Mouse (Mus musculus) embryonic facial prominence, embryonic 15.5 days (tissue): ENCODE measurements around the gene Krt76. TPM values are rescaled to one million over a fixed set of nuclear protein-coding genes. Genes with fewer than 3 reads are reported as not detected.

Experiments
- ATAC-seq: fragments of 200-750 bp; cut with Nextera tagmentation; 2 replicates; pipeline ENCODE4 v1.8.0; 2017; ENCODE audit warnings: low read depth, moderate TSS enrichment; ENCODE audit not compliant: insufficient number of reproducible peaks, low FRiP score, low TSS enrichment
- H3K27ac ChIP-seq: fragments of 300-500 bp; sonication (generic); replicated peaks from 2 replicates; pipeline ENCODE4 v1.5.1; 2015; ENCODE audit warnings: mild to moderate bottlenecking, inconsistent platforms
- H3K27me3 ChIP-seq: fragments of 300-500 bp; sonication (generic); 2 replicates; pipeline ENCODE4 v1.6.1; 2015; ENCODE audit warnings: inconsistent platforms
- H3K36me3 ChIP-seq: fragments of 300-500 bp; sonication (generic); 2 replicates; pipeline ENCODE4 v1.6.1; 2015; ENCODE audit warnings: mild to moderate bottlenecking, inconsistent platforms
- H3K4me1 ChIP-seq: fragments of 300-500 bp; sonication (generic); 2 replicates; pipeline ENCODE4 v1.6.1; 2015; ENCODE audit warnings: inconsistent platforms
- H3K4me2 ChIP-seq: fragments of 300-500 bp; sonication (generic); replicated peaks from 2 replicates; pipeline ENCODE4 v1.6.1; 2015; ENCODE audit warnings: mild to moderate bottlenecking, inconsistent platforms
- H3K4me3 ChIP-seq: fragments of 300-500 bp; sonication (generic); replicated peaks from 2 replicates; pipeline ENCODE4 v1.5.1; 2015; ENCODE audit warnings: mild to moderate bottlenecking, inconsistent platforms
- H3K9ac ChIP-seq: fragments of 300-500 bp; sonication (generic); 2 replicates; pipeline ENCODE4 v1.6.1; 2015; ENCODE audit warnings: inconsistent platforms
- H3K9me3 ChIP-seq: fragments of 300-500 bp; sonication (generic); replicated peaks from 2 replicates; pipeline ENCODE4 v1.6.1; 2016; ENCODE audit warnings: inconsistent platforms
- WGBS: fragments of 180-500 bp; shearing (Covaris S2); methylation state at CpG from one replicate; pipeline ENCODE4 v1.1.7; 2015; 5-methylcytosine and 5-hydroxymethylcytosine counted together
- polyA plus RNA-seq: library from polyadenylated mRNA; unstranded; fragments of >200 nt; fragmentation: Nextera tagmentation; extraction: Ambion mirVana; gene quantifications from 2 replicates; pipeline ENCODE4 v1.2.1, GENCODE M21; 2015

The Krt76 gene
- polyA plus RNA-seq, 1 experiment from 2014 or later: 0.63 TPM

GRCm38 (mm10) chr15:101859735-101860170 lies 33.0 kb downstream of the Krt76 start:
- Histone ChIP-seq H3K9ac (peak overlapping the region; percentile 26; the same call in 1 of the 2 replicates), H3K36me3 (no peaks in the 10 kb centered on the region), H3K27me3 (peaks cover 32% of the 10 kb centered on the region), H3K4me1 (peaks cover 25% of the 10 kb centered on the region), H3K9me3 (no peaks in the 10 kb centered on the region), H3K4me3 (peak overlapping the region; percentile 44), H3K27ac (peak overlapping the region; percentile 68), H3K4me2 (peak overlapping the region; percentile 84)
- no peak for ATAC-seq
- 0% methylated on average over 33 of the region's 33 CpGs for WGBS

- Histone ChIP-seq H3K4me1 (peaks cover 28% of the 10 kb centered on the region), H3K4me2 (peak overlapping the region; percentile 84), H3K27me3 (peaks cover 33% of the 10 kb centered on the region), H3K27ac (peak overlapping the region; percentile 68), H3K9me3 (no peaks in the 10 kb centered on the region), H3K4me3 (no peak overlapping the region; the same call in 1 of the 2 replicates), H3K9ac (no peak overlapping the region), H3K36me3 (no peaks in the 10 kb centered on the region)
- no peak for ATAC-seq
- WGBS: 10% methylated on average over 11 of the region's 11 CpGs
Measured at GRCm38 (mm10) chr15:101858673-101859425, 33.9 kb downstream of the Krt76 start.

DNA sequence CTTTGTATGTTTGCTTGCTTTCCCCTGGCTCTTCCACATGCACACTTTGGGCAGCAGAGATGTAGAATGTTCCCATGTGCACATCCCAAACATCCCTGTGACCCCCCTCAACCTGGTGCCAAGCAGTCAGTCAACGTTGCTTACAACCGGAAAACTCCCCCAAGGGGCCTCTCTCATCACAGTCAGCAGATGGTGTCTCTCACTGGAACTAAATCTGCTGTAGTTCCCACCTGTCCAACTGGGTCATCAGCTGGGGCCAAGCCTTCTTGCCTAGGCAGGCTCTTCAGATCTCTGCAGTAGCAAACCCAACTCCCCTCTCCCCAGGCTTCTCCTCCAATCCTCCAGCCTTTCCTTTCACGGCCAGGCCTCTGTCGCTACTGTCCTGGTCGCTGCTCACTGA lies 36.0 kb downstream of the Krt76 start:
- no peak for ATAC-seq
- peaks cover 31% of the 10 kb centered on the region for H3K27me3 ChIP-seq

GRCm38 (mm10) chr15:101855732-101856131 lies 37.0 kb downstream of the Krt76 start:
- H3K27ac ChIP-seq: peak overlapping the region; percentile 74
- no peaks in the 10 kb centered on the region for H3K36me3 ChIP-seq
- no peaks in the 10 kb centered on the region for H3K9me3 ChIP-seq
- H3K4me3 ChIP-seq: no peak overlapping the region
- H3K4me1 ChIP-seq: peaks cover 28% of the 10 kb centered on the region
- ATAC-seq: no peak
- no peak overlapping the region for H3K9ac ChIP-seq
- H3K4me2 ChIP-seq: no peak overlapping the region
- peaks cover 22% of the 10 kb centered on the region for H3K27me3 ChIP-seq
- 46% methylated on average over 3 of the region's 3 CpGs for WGBS

More for the DNA sequence above, 36.0 kb downstream of the Krt76 start:
- Histone ChIP-seq H3K4me1 (peaks cover 28% of the 10 kb centered on the region), H3K36me3 (no peaks in the 10 kb centered on the region), H3K27ac (peak overlapping the region; percentile 61), H3K9ac (no peak overlapping the region), H3K4me3 (no peak overlapping the region), H3K9me3 (no peaks in the 10 kb centered on the region), H3K4me2 (no peak overlapping the region)
- 45% methylated on average over 5 of the region's 5 CpGs for WGBS

GRCm38 (mm10) chr15:101854294-101854693 lies 38.4 kb downstream of the Krt76 start:
- Histone ChIP-seq H3K9ac (no peak overlapping the region), H3K27ac (peak overlapping the region; percentile 74), H3K4me1 (peaks cover 22% of the 10 kb centered on the region), H3K36me3 (no peaks in the 10 kb centered on the region), H3K27me3 (peaks cover 10% of the 10 kb centered on the region), H3K9me3 (no peaks in the 10 kb centered on the region), H3K4me2 (no peak overlapping the region), H3K4me3 (no peak overlapping the region)
- 0 out of 2 replicates have a peak, but pooled peaks have one; percentile 26 for ATAC-seq
- WGBS: 4% methylated on average over 5 of the region's 5 CpGs

DNA sequence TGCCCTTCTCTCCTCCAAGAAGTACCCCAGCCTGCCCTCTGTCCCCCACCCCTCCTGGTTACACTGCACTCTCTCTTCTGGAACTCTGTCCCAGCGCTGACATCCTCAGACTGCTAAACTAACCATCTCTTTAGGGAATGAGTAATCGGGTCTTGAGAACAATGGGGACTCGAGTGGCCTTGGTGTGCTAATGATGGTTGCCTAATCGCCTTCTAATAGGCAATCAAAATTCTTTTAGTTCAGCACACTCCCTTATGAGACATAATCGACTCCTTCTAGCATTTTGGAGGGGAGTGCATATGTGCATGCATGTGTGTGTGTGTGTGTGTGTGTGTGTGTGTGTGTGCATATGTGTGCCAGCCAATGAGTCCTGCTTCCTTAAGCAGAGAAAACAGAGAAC lies 40.1 kb downstream of the Krt76 start:
- Histone ChIP-seq H3K4me2 (no peak overlapping the region), H3K4me3 (no peak overlapping the region), H3K4me1 (peaks cover 17% of the 10 kb centered on the region; the same call in 1 of the 2 replicates), H3K9me3 (no peaks in the 10 kb centered on the region), H3K27me3 (peaks cover 6% of the 10 kb centered on the region), H3K27ac (no peak overlapping the region), H3K36me3 (no peaks in the 10 kb centered on the region), H3K9ac (no peak overlapping the region)
- 34% methylated on average over 5 of the region's 5 CpGs for WGBS
- no peak for ATAC-seq

GRCm38 (mm10) chr15:101850694-101851093 lies 42.0 kb downstream of the Krt76 start, which contains the start of gene Krt1:
Gene Krt1 (minus strand): TSS chr15:101850794.
- H3K9me3 ChIP-seq: no peaks in the 10 kb centered on the region
- H3K4me1 ChIP-seq: peaks cover 13% of the 10 kb centered on the region; the same call in 1 of the 2 replicates
- no peak for ATAC-seq
- WGBS: 68% methylated on average over 6 of the region's 6 CpGs
- peaks cover 6% of the 10 kb centered on the region for H3K27me3 ChIP-seq
- no peaks in the 10 kb centered on the region for H3K36me3 ChIP-seq
- no peak within 1 kb of the TSS for H3K9ac ChIP-seq
- 0 out of 2 replicates have a peak within 1 kb of the TSS, but pooled peaks have one; percentile 3 for H3K4me3 ChIP-seq
- H3K27ac ChIP-seq: no peak within 1 kb of the TSS
- H3K4me2 ChIP-seq: no peak within 1 kb of the TSS

GRCm38 (mm10) chr15:101845971-101846403 lies 46.7 kb downstream of the Krt76 start:
- peaks cover 5% of the 10 kb centered on the region; the same call in 1 of the 2 replicates for H3K4me1 ChIP-seq
- WGBS: under 1% methylated on average over 37 of the region's 37 CpGs
- peak overlapping the region; percentile 50 for H3K4me3 ChIP-seq
- no peaks in the 10 kb centered on the region for H3K36me3 ChIP-seq
- 0 out of 2 replicates have a peak, but pooled peaks have one; percentile 34 for ATAC-seq
- H3K27ac ChIP-seq: peak overlapping the region; percentile 63; the same call in 1 of the 2 replicates
- H3K9me3 ChIP-seq: no peaks in the 10 kb centered on the region
- peak overlapping the region; percentile 87 for H3K4me2 ChIP-seq
- H3K9ac ChIP-seq: peak overlapping the region; percentile 45; the same call in 1 of the 2 replicates
- peaks cover 5% of the 10 kb centered on the region; the same call in 1 of the 2 replicates for H3K27me3 ChIP-seq

DNA sequence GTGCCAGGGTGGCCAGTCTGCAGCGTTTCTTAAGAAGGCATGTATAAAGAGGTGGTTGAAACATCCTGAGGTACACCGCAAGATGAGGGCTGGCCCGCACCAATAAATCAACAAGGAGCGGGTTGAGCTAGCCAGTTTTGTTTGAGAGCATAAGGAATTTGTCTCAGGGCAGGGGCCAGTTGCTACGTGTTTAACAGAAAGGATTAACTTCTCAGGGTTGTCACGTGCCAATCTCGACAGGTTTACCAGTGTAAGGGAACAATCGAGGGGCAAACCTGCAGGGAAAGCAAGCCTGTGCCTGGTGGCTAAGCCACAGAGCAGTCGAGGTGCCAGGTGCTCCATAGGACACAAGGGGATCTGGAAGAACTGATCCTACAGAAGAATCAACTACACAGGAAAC lies 49.5 kb downstream of the Krt76 start:
- no peak for ATAC-seq
- Histone ChIP-seq H3K4me3 (no peak overlapping the region), H3K4me2 (no peak overlapping the region), H3K36me3 (no peaks in the 10 kb centered on the region), H3K9ac (no peak overlapping the region), H3K27ac (no peak overlapping the region), H3K4me1 (peaks cover 5% of the 10 kb centered on the region; the same call in 1 of the 2 replicates), H3K9me3 (no peaks in the 10 kb centered on the region), H3K27me3 (peaks cover 5% of the 10 kb centered on the region; the same call in 1 of the 2 replicates)
- 57% methylated on average over 9 of the region's 9 CpGs for WGBS

GRCm38 (mm10) chr15:101834784-101835328 lies 57.9 kb downstream of the Krt76 start:
- H3K27ac ChIP-seq: no peak overlapping the region
- H3K4me1 ChIP-seq: no peaks in the 10 kb centered on the region
- H3K9ac ChIP-seq: no peak overlapping the region
- H3K36me3 ChIP-seq: no peaks in the 10 kb centered on the region
- H3K9me3 ChIP-seq: no peaks in the 10 kb centered on the region
- H3K27me3 ChIP-seq: no peaks in the 10 kb centered on the region
- H3K4me2 ChIP-seq: no peak overlapping the region
- 61% methylated on average over 5 of the region's 5 CpGs for WGBS
- H3K4me3 ChIP-seq: no peak overlapping the region
- no peak for ATAC-seq
